Mouse (Mus musculus) limb, embryonic 10.5 days (tissue): Measurements from ENCODE around the gene Cab39l. TPM values are rescaled to one million over a fixed set of nuclear protein-coding genes. Genes with fewer than 3 reads are reported as not detected.
"Not testable (repeated sequence)": the region's sequence is repeated elsewhere in the genome, so short reads cannot be mapped to it uniquely, and the experiment has no call there.

Experiments
- DNase-seq: peaks from one replicate; pipeline ENCODE4 v3.0.0-alpha.2; 2017; ENCODE audit warnings: low spot score
- H3K27ac ChIP-seq: fragments of 300-500 bp; sonication (generic); 2 replicates; pipeline ENCODE4 v1.5.1; 2016; ENCODE audit warnings: mild to moderate bottlenecking
- H3K27me3 ChIP-seq: fragments of 300-500 bp; sonication (generic); 2 replicates; pipeline ENCODE4 v1.6.1; 2016; ENCODE audit warnings: low read depth, mild to moderate bottlenecking; ENCODE audit not compliant: poor library complexity, severe bottlenecking
- H3K36me3 ChIP-seq: fragments of 300-500 bp; sonication (generic); 2 replicates; pipeline ENCODE4 v1.6.1; 2016; ENCODE audit warnings: mild to moderate bottlenecking, moderate library complexity
- H3K4me1 ChIP-seq: fragments of 300-500 bp; sonication (generic); 2 replicates; pipeline ENCODE4 v1.6.1; 2016
- H3K4me3 ChIP-seq: fragments of 300-500 bp; sonication (generic); 2 replicates; pipeline ENCODE4 v1.5.1; 2016; ENCODE audit warnings: mild to moderate bottlenecking, moderate library complexity
- H3K9me3 ChIP-seq: fragments of 300-500 bp; sonication (generic); replicated peaks from 2 replicates; pipeline ENCODE4 v1.6.1; 2016; ENCODE audit warnings: mild to moderate bottlenecking
- WGBS: fragments of 180-500 bp; shearing (Covaris S2); methylation state at CpG from one replicate; pipeline ENCODE4 v1.1.7; 2016; 5-methylcytosine and 5-hydroxymethylcytosine counted together
- polyA plus RNA-seq: library from polyadenylated mRNA; unstranded; fragments of >200 nt; fragmentation: Nextera tagmentation; extraction: Ambion mirVana; gene quantifications from 2 replicates; pipeline ENCODE4 v1.2.1, GENCODE M21; 2016

Gene Cab39l
- polyA plus RNA-seq = 44.4 and 44.6 TPM in 2 replicates

DNA sequence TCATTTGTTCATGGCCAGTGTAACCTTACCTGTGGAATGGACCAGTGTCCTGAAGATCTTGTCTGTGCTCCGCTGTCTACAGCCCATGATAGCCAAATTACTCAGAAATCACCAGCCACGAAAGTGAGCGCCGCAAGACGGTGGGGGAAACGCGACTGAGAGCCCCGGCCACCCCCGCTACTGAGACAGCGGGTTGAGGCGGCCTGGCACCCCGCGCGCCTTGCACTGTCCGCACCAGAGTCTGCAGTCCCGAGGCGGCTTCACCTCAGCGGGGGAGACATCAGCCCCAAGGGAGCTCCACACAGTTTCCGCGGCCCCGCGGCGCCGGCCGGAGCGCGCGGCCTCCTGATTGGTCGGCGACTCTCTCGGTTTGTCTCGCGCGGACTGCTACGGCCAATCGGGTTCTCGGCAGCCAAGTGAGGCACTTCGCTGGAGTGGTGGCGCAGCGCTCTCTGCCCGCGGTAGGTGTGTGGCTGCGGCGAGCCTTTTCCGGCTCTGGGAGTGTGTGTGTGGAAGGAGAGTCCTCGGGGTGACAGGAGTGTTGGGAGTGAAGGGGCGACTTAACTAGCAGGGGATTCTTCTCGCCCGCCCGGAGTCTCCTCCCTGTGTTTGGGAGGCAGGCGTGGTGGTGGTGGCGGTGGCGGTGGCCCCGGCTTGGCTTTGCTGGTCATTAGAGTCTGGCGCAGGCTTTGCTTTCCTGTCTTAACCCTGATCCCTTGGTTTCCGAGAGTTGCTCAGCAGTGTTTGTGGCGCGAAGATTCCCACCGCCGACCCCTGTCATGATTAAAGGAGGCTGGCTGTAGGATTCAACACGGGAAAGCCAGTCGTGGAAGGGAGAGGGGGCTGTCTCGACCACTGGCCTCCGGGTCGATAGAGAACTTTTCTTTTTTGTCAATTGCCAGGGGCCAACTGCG is at the start of gene Cab39l, which contains the start of gene Setdb2:
Gene Cab39l (plus strand): TSS at position 415 of the 914 bp plus-strand sequence.
Gene Setdb2 (minus strand): TSS at position 327 of the 914 bp plus-strand sequence.
- Histone ChIP-seq H3K9me3 (no peaks in the 10 kb centered on the region), H3K4me1 (peaks cover 15% of the 10 kb centered on the region), H3K36me3 (0 out of 2 replicates have a peak, but pooled peaks cover 3% of the 10 kb centered on the region), H3K4me3 (peak within 1 kb of the TSS; percentile 85), H3K27me3 (no peaks in the 10 kb centered on the region), H3K27ac (peak within 1 kb of the TSS; percentile 86)
- peak; percentile 93 for DNase-seq
- WGBS = under 1% methylated on average over 66 of the region's 66 CpGs

DNA sequence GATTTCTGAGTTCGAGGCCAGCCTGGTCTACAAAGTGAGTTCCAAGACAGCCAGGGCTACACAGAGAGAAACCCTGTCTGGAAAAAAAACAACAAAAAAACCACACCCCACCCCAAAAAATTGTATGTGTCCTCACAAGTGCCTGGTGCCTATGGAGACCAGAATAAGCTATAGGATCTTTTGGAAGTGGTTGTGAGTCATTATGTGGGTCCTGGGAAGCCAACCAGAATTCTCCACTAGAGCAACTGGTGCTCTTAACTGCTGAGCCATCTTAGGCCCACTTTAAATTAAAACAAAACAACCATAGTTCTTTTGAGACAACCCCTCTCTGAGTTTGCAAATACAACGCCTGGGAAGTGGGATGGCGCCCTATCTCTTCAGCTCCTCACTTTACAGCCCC is 45.5 kb upstream of the Cab39l start, which contains the start of gene Phf11c:
Gene Phf11c (minus strand): TSS at position 101 of the 400 bp plus-strand sequence.
- H3K9me3 ChIP-seq = no peaks in the 10 kb centered on the region
- WGBS = 93% methylated on average over 3 of the region's 3 CpGs
- H3K27me3 ChIP-seq = no peaks in the 10 kb centered on the region
- no peak within 1 kb of the TSS for H3K4me3 ChIP-seq
- no peaks in the 10 kb centered on the region for H3K4me1 ChIP-seq
- H3K27ac ChIP-seq = no peak within 1 kb of the TSS
- no peak for DNase-seq
- 0 out of 2 replicates have a peak, but pooled peaks cover 3% of the 10 kb centered on the region for H3K36me3 ChIP-seq

DNA sequence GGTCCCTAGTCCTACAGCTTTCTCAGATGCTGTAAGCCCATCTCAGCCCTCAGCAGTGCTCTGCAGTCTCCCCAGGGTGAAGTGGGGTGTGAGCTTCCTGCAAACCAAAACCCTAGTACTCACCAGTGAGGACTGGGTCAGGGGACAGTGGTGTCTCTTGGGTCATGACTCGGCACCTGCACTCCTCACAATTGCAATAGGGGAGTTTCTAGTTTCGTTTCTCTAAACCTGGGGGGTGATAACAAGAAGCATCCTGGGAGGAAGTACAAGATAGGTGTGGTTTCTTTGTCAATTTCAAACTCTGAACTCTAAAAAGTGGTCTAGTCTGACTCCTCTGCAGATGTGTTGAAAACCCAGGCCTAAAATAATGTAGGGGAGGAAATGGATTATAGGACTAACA is 43.8 kb upstream of the Cab39l start:
- H3K36me3 ChIP-seq = peaks cover 8% of the 10 kb centered on the region; the same call in 1 of the 2 replicates
- no peak overlapping the region for H3K4me3 ChIP-seq
- no peaks in the 10 kb centered on the region for H3K27me3 ChIP-seq
- WGBS = 91% methylated on average over 2 of the region's 2 CpGs
- no peaks in the 10 kb centered on the region for H3K9me3 ChIP-seq
- DNase-seq = no peak
- H3K27ac ChIP-seq = no peak overlapping the region
- no peaks in the 10 kb centered on the region for H3K4me1 ChIP-seq

DNA sequence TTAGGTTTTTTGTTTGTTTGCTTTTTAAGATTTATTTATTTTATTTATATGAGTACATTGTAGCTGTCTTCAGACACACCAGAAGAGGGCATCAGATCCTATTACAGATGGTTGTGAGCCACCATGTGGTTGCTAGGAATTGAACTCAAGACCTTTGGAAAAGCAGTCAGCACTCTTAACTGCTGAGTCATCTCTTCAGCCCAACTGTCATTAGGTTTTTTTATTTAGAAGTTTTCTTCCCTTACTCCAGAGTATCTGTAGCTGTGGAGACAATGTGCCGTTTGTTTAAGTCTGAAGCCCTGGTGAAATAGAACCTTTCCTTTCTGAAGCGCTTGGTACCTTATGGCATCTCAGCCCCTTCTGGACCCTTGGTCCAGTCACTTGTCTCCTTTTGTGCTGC is 25.8 kb upstream of the Cab39l start:
- H3K36me3 ChIP-seq = peaks cover 62% of the 10 kb centered on the region
- 96% methylated on average over 2 of the region's 2 CpGs for WGBS

DNA sequence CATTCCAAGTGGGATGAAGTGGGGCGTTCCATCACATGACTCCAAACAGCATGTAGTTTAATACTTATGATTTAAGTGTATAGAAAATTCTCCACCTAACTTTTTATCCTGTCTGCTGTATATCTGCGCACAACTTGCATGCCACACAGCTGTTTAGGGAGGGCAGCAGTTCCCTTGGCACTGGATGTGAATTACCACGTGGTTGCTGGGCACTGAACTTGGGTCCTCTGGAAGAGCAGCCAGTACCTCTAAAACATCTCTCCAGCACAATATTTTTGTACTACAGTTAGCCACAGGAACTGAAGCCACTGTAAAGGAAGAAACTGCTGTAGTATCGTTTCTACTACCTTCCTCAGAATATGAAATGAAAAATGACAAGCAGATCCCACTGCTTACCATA is 22.6 kb upstream of the Cab39l start:
- 92% methylated on average over 4 of the region's 4 CpGs for WGBS
- Histone ChIP-seq H3K9me3 (no peaks in the 10 kb centered on the region), H3K36me3 (peaks cover 45% of the 10 kb centered on the region), H3K27ac (no peak overlapping the region), H3K4me1 (no peaks in the 10 kb centered on the region), H3K4me3 (no peak overlapping the region), H3K27me3 (no peaks in the 10 kb centered on the region)
- DNase-seq = no peak

More for the DNA sequence above, 25.8 kb upstream of the Cab39l start:
- not testable (repeated sequence) for H3K27ac ChIP-seq, H3K4me1 ChIP-seq, H3K9me3 ChIP-seq, H3K4me3 ChIP-seq, H3K27me3 ChIP-seq, DNase-seq

DNA sequence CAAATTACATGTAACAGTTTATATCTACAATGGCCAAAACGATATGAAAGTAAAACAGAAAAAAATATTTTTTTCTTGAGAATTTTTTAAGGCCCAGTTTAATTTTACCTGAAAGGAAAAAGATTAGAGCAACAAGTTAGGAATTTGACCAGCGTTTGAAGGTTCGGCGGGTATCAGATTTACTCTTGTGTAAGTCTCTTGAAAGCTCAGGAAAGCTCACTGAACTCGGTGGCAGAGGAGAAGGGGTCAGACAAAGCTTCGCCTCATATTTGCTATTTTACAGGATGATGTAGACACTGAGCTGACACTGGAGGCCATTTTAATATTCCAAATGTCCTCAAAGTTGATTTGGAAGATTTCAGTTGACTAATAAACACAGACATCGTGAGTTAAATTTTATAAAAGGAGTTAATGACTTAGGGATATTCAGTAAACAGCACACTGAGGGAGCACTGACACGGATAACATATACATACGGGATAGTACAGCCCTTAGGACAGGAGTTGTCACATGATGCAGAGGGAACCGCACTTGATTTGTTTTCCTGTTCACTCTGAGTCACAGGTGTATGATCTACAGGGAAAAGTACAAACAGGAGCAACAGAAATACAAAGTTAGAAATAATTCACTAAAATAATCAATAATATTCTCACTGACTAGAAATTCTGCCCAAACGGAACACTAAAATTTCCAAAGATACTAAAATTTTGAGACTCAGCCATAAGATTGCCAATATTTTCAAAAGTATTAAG is 17.7 kb upstream of the Cab39l start:
- no peak for DNase-seq
- WGBS = 92% methylated on average over 11 of the region's 11 CpGs
- no peak overlapping the region for H3K27ac ChIP-seq
- no peaks in the 10 kb centered on the region for H3K9me3 ChIP-seq
- H3K4me1 ChIP-seq = no peaks in the 10 kb centered on the region
- no peaks in the 10 kb centered on the region for H3K27me3 ChIP-seq
- H3K4me3 ChIP-seq = no peak overlapping the region
- H3K36me3 ChIP-seq = peaks cover 10% of the 10 kb centered on the region

DNA sequence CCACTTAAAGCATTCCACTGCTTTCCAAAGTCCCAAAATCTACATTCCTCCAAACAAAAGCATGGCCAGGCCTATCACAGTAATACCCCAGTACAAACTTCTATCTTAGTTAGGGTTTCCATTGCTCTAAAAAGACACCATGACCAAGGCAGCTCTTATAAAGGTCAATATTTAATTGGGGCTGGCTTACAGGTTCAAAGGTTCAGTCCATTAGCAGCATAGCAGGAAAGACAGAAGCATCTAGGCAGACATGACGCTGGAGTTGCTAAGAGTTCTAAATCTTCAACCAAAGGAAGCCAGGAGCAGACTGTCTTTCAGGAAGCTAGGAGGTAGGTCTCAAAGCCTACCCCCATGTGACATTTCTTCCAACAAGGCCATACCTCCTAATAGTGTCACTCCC is 10.2 kb upstream of the Cab39l start:
- Histone ChIP-seq H3K27me3 (no peaks in the 10 kb centered on the region), H3K4me3 (no peak overlapping the region), H3K4me1 (no peaks in the 10 kb centered on the region), H3K27ac (no peak overlapping the region), H3K9me3 (no peaks in the 10 kb centered on the region), H3K36me3 (peaks cover 6% of the 10 kb centered on the region)
- no peak for DNase-seq
- 83% methylated on average over 1 of the region's 1 CpGs for WGBS

GRCm38 (mm10) chr14:59433902-59434301 is 6.9 kb upstream of the Cab39l start:
- Histone ChIP-seq H3K27me3 (no peaks in the 10 kb centered on the region), H3K9me3 (no peaks in the 10 kb centered on the region), H3K36me3 (peaks cover 9% of the 10 kb centered on the region), H3K27ac (no peak overlapping the region), H3K4me3 (no peak overlapping the region), H3K4me1 (no peaks in the 10 kb centered on the region; the same call in 1 of the 2 replicates)
- WGBS = 74% methylated on average over 2 of the region's 2 CpGs
- DNase-seq = no peak

- no peak overlapping the region for H3K27ac ChIP-seq
- peaks cover 6% of the 10 kb centered on the region; the same call in 1 of the 2 replicates for H3K36me3 ChIP-seq
- no peak overlapping the region for H3K4me3 ChIP-seq
- no peak for DNase-seq
- H3K27me3 ChIP-seq = no peaks in the 10 kb centered on the region
- no peaks in the 10 kb centered on the region for H3K9me3 ChIP-seq
- H3K4me1 ChIP-seq = peaks cover 13% of the 10 kb centered on the region
These were observed 5.6 kb upstream of the Cab39l start for GRCm38 (mm10) chr14:59435206-59435605.

GRCm38 (mm10) chr14:59437398-59437797 is 3.4 kb upstream of the Cab39l start:
- no peak overlapping the region for H3K27ac ChIP-seq
- no peak for DNase-seq
- H3K4me3 ChIP-seq = no peak overlapping the region
- H3K9me3 ChIP-seq = no peaks in the 10 kb centered on the region
- no peaks in the 10 kb centered on the region for H3K27me3 ChIP-seq
- H3K4me1 ChIP-seq = peaks cover 15% of the 10 kb centered on the region
- WGBS = 90% methylated on average over 3 of the region's 3 CpGs
- H3K36me3 ChIP-seq = 0 out of 2 replicates have a peak, but pooled peaks cover 3% of the 10 kb centered on the region

DNA sequence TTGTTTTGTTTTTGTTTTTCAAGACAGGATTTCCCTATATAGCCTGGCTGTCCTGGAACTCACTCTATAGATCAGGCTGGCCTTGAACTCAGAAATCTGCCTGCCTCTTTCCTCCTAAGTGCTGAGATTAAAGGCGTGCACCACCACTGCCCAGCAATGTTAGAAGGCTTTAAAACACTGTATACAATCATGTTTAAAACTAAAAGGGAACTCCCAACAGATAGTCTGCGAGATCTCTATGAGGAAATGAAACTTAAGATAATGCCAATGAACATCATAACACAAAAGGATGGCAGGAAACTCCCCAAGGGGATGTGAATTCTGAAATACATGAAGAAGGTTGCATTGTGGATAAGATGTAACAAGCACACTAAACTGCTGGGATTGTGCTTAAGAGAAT is 2.3 kb upstream of the Cab39l start:
- 87% methylated on average over 2 of the region's 2 CpGs for WGBS
- no peak for DNase-seq
- H3K27me3 ChIP-seq = no peaks in the 10 kb centered on the region
- H3K9me3 ChIP-seq = no peaks in the 10 kb centered on the region
- peaks cover 15% of the 10 kb centered on the region for H3K4me1 ChIP-seq
- H3K4me3 ChIP-seq = no peak overlapping the region
- H3K27ac ChIP-seq = no peak overlapping the region
- 0 out of 2 replicates have a peak, but pooled peaks cover 3% of the 10 kb centered on the region for H3K36me3 ChIP-seq

DNA sequence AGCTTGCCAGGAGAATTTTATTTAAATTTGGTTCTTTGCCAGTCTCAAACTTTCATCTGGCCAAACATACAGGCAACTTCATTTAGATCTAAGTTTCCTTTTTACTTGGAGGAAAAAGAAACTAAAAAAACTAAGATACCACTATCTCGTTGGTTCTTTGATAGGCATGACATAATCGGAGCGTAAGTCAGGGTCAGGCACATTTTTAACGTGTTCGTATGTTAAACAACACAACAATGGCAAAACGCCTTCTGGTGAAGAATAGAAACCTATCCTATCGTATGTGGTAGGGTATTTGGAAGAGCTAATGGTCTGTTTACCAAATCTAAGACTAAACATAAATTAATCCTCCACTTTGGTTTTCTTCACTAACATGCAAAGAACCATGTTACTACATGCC is 733 bp upstream of the Cab39l start:
- H3K4me3 ChIP-seq = peak overlapping the region; percentile 85
- WGBS = 32% methylated on average over 7 of the region's 7 CpGs
- H3K27me3 ChIP-seq = no peaks in the 10 kb centered on the region
- 0 out of 2 replicates have a peak, but pooled peaks cover 3% of the 10 kb centered on the region for H3K36me3 ChIP-seq
- peaks cover 15% of the 10 kb centered on the region for H3K4me1 ChIP-seq
- H3K27ac ChIP-seq = peak overlapping the region; percentile 86
- DNase-seq = no peak
- no peaks in the 10 kb centered on the region for H3K9me3 ChIP-seq

- peak overlapping the region; percentile 85 for H3K4me3 ChIP-seq
- H3K36me3 ChIP-seq = no peaks in the 10 kb centered on the region
- no peaks in the 10 kb centered on the region for H3K27me3 ChIP-seq
- no peak for DNase-seq
- peak overlapping the region; percentile 86 for H3K27ac ChIP-seq
- WGBS = 18% methylated on average over 6 of the region's 6 CpGs
- H3K4me1 ChIP-seq = peaks cover 15% of the 10 kb centered on the region
- H3K9me3 ChIP-seq = no peaks in the 10 kb centered on the region
These were observed 667 bp downstream of the Cab39l start for GRCm38 (mm10) chr14:59441472-59441805.
